Mouse (Mus musculus) A20 (cell line): ENCODE measurements around the gene Grik4.
A peak's percentile ranks its signal among the peaks of the same experiment; 100 is the strongest.

Experiments
- DNase-seq: peaks from one replicate; pipeline ENCODE4 v3.0.0-alpha.2; 2011; ENCODE audit warnings: low read depth, low spot score

Grik4 gene

DNA sequence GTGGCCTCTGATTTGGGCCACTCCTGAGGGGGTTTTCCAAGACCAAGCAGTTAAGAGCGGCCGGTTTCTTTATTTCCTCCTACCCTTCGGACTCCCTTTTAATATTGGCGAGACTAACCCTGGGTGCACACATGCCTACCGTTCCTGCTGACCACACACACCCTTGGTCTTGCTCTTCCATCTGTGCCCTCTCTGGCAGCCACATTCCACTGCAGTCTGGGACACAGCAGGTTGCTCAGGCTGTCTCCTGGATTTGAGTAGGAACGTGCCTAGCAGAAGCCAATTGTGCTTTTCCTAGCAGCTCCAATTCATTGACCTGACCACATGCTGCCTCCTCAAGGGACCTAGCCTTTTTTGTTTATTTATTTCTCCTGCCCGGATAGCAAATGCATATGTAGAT lies 365.8 kb downstream of the Grik4 start:
- DNase-seq, result no peak

GRCm38 (mm10) chr9:42578106-42578505 lies 366.2 kb downstream of the Grik4 start:
- DNase-seq, result no peak

- DNase-seq, result no peak
Measured at GRCm38 (mm10) chr9:42573616-42574350, 370.5 kb downstream of the Grik4 start.

GRCm38 (mm10) chr9:42573180-42573579 lies 371.1 kb downstream of the Grik4 start:
- peak; percentile 57 for DNase-seq

GRCm38 (mm10) chr9:42565921-42566320 lies 378.4 kb downstream of the Grik4 start:
- no peak for DNase-seq

GRCm38 (mm10) chr9:42555186-42555585 lies 389.1 kb downstream of the Grik4 start:
- DNase-seq, result no peak

DNA sequence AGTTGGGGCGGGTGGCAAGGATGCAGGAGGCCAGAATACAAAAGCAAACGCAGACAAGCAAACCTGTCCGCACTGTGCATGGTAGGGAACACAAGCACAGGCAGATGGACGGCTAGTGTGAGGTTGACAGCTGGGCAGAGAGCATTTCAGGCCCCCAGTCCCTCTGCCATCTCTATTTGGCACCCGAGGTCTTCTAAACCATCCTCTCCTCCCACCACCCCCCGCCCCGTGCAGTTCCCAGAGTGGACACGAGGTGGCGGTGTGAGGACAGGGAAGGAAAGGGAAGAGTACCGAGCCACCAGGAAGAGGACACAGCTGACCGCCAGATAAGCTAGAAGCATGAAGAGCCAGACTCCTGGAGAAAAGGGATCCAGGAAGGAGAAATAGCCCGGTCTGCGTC lies 394.2 kb downstream of the Grik4 start:
- peak; percentile 51 for DNase-seq

- DNase-seq, result no peak
Measured at GRCm38 (mm10) chr9:42548981-42549380, 395.3 kb downstream of the Grik4 start.

DNA sequence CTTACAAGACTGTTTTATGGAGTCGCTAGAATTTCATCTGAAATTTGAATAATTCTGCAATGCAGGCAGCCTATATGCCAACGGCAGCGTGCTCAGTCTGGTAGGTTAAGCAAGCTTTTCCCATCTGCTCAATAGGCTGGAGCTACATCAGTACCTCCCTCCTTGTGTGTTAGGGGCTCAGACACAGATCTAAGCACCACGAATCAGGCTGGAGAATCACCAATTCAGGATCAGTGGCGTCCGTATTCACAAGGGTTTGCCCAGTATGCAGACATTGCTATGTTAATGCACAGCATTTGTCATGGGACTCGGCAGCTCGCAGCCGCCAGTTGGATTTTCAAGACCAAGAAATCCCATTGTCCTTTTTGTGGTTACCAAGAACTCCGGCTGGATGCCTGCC lies 399.8 kb downstream of the Grik4 start:
- no peak for DNase-seq

- DNase-seq, result no peak
Measured at GRCm38 (mm10) chr9:42533491-42533890, 410.8 kb downstream of the Grik4 start.

DNA sequence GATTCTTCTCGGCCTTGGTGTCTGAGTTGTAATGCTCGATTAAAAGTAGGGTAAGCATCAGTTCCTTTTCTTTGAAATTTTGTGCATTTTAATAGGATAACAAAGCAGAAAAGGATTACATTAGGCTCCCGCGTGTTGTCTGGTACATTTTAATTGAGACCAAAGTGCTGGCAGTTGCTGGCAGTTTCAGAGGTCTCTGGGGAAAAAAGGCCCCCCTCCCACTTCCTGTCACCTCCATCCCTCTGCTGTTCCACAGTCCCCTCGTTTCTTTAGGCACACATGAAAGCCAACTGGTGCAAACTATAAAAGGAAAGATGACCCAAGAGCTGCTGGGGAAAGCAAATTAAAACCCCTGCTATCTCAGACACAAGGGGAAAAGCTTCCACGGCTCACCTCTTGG lies 411.3 kb downstream of the Grik4 start:
- DNase-seq, result no peak

- DNase-seq, result no peak
Measured at GRCm38 (mm10) chr9:42531951-42532350, 412.3 kb downstream of the Grik4 start.

- no peak for DNase-seq
Measured at GRCm38 (mm10) chr9:42530221-42531152, 413.8 kb downstream of the Grik4 start.

DNA sequence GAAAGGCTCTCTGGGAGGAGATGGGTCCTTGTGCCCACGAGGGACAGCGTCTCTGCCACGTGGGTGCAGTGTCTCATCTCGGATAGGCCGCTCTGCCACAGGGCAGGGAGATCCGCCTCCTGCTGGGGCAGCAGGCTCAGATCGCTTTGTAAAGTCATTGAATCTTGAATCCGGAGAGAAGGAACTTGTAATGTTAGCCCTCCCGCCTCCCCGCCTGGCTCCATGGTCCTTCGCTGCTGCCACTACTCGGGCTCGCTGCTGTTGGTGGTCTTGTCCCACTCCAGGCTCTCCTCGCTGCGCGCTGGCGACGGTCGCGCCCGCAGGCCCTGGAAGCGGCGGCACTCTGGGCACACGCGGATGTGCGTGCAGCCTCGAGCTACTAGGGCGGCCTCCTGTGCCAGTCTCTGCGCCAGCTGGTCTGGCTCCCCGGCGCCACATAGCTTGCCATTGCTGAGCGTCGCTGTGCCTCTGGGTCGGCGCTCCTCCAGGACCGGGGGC lies 423.7 kb downstream of the Grik4 start:
- no peak for DNase-seq

GRCm38 (mm10) chr9:42518163-42518562 lies 426.1 kb downstream of the Grik4 start:
- DNase-seq, result no peak

GRCm38 (mm10) chr9:42513159-42513558 lies 431.1 kb downstream of the Grik4 start:
- no peak for DNase-seq

DNA sequence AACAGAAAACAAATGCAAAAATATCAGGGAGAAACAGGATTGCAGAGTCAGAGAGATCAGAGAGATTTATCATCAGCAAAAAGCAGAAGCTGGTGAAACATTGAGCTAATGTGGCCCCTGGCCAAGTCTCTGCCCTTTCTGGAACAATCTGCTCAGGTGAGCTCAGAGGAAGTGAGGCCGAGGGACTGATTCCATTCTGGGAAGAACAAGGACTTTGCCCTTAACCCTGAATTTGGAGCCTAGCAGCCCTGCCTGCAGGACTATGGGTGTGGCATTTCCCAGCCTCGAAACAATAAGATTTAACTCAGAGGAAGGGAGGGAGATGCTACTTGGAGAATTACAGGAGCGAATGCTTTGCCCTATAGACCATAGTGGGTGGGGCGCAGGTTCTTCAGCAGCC lies 432.0 kb downstream of the Grik4 start:
- DNase-seq, result no peak

DNA sequence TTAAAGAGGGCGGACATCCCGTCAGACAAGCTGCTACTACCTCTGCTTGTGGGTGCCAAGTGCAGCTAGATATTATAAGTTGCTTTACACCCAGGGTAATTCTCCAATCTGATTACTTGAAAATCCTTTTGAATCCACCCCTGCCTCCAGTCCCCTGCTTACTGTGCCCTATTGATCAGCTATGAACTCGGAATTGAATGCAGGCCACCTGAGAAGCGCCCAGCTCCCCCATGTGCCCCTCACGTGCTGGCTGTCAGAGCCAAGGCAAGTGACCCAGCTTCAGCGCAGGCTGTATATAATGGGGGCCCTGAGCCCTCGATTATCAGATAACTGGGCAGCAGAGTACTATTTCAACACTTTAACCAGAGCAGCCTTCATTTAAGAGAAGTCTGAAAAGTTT lies 436.1 kb downstream of the Grik4 start:
- no peak for DNase-seq

- no peak for DNase-seq
Measured at GRCm38 (mm10) chr9:42507709-42508108, 436.6 kb downstream of the Grik4 start, which contains the start of gene Tbcel. Gene Tbcel (minus strand): TSS chr9:42507809.

- DNase-seq, result no peak
Measured at GRCm38 (mm10) chr9:42507022-42507421, 437.3 kb downstream of the Grik4 start.

- no peak for DNase-seq
Measured at GRCm38 (mm10) chr9:42504971-42505510, 439.3 kb downstream of the Grik4 start.

DNA sequence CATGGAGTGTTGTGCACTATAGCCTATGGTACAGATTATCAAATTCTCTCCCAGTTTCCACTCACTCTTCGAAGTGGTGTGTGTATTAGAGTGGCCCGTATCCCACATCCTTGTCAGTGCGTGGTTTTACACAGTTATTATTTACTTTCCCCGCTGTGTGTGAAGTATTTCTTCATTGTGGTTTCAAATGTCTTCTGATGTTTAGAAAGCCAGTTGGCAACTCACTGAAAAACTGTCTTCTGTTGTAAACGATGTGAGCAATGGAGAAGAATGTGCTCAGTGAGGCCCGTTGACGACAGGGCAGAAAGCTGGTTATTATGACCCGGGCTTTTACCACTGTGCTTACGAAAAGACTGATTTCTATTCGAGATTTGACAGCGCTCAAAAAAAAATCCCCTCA lies 439.7 kb downstream of the Grik4 start:
- DNase-seq, result no peak
